Mouse (Mus musculus): ENCODE measurements at regions not wholly inside any gene's neighbourhood (a gene's known extent, or its start where the extent isn't known, plus 50 kb on each side); places are given as distances from the start of the nearest gene placed in this dataset.

GRCm38 (mm10) chr8:26888050-26888449, 89.1 kb upstream of the Zfp703 start:
- TF ChIP-seq POLR2A (IDR thresholded peaks at IDR 0.05; ENCODE audit: low read depth, low read length) (no peak), PAX5 (IDR thresholded peaks at IDR 0.05; ENCODE audit: low read length) (no peak), ZMIZ1 (IDR thresholded peaks at IDR 0.05; ENCODE audit: low read depth, low read length) (no peak), CTCF (conservative IDR thresholded peaks at IDR 0.05 in 1 of 2, IDR thresholded peaks at IDR 0.05 in 1 of 2; ENCODE audit: low read depth in 2 of 2, low read length in 2 of 2) (no peak), USF2 (conservative IDR thresholded peaks at IDR 0.05; ENCODE audit: low read depth, low read length) (no peak), USF1 (IDR thresholded peaks at IDR 0.05; ENCODE audit: low read depth, low read length) (no peak), CHD2 (IDR thresholded peaks at IDR 0.05; ENCODE audit: low read length) (peak; percentile 71; the same call in 1 of the 2 replicates), SIN3A (IDR thresholded peaks at IDR 0.05; ENCODE audit: low read length) (no peak), EP300 (IDR thresholded peaks at IDR 0.05; ENCODE audit: low read length) (peak; percentile 95), RCOR1 (conservative IDR thresholded peaks at IDR 0.05; ENCODE audit: low read depth, low read length) (peak; percentile 86; the same call in 1 of the 2 replicates), MYC (IDR thresholded peaks at IDR 0.05; ENCODE audit: low read depth, low read length) (peak; percentile 55; the same call in 1 of the 2 replicates), CHD1 (IDR thresholded peaks at IDR 0.05; ENCODE audit: low read depth, low read length) (no peak), MAFK (IDR thresholded peaks at IDR 0.05; ENCODE audit: insufficient replicate concordance, low read length) (0 out of 2 replicates have a peak, but pooled peaks have one; percentile 37), POLR2AphosphoS2 (IDR thresholded peaks at IDR 0.05; ENCODE audit: low read depth, low read length) (no peak)
